Mouse (Mus musculus): ENCODE measurements around the gene Samhd1. TPM values are rescaled to one million over a fixed set of nuclear protein-coding genes. Genes with fewer than 3 reads are reported as not detected.
A peak's percentile ranks its signal among the peaks of the same experiment; 100 is the strongest.

The Samhd1 gene
- total RNA-seq, 2 experiments from 2014 or later = 26.7 to 31.4 TPM

GRCm38 (mm10) chr2:157099532-157100318 is 35.3 kb downstream of the Samhd1 start:
- DNase-seq = no peak

- DNase-seq = peak; percentile 86
Observed at GRCm38 (mm10) chr2:157095005-157095755, 39.9 kb downstream of the Samhd1 start.

GRCm38 (mm10) chr2:157092024-157092423 is 43.0 kb downstream of the Samhd1 start:
- peak; percentile 42 for DNase-seq

- no peak for DNase-seq
Observed at GRCm38 (mm10) chr2:157087536-157088317, 47.3 kb downstream of the Samhd1 start.

- DNase-seq = no peak
Observed at GRCm38 (mm10) chr2:157086796-157087195, 48.3 kb downstream of the Samhd1 start, which contains the start of gene Tldc2. Tldc2 (plus strand) TSS chr2:157087055.

- DNase-seq = no peak
Observed at GRCm38 (mm10) chr2:157084831-157085585, 50.1 kb downstream of the Samhd1 start.

GRCm38 (mm10) chr2:157081960-157082359 is 53.1 kb downstream of the Samhd1 start:
- DNase-seq = no peak

- no peak for DNase-seq
Observed at GRCm38 (mm10) chr2:157081331-157081730, 53.7 kb downstream of the Samhd1 start.

GRCm38 (mm10) chr2:157079701-157080180 is 55.3 kb downstream of the Samhd1 start:
- no peak for DNase-seq

GRCm38 (mm10) chr2:157078793-157079700 is 56.0 kb downstream of the Samhd1 start, which contains the start of gene Soga1:
Soga1 (minus strand) TSS chr2:157079254.
- peak; percentile 93 for DNase-seq

GRCm38 (mm10) chr2:157078059-157078792 is 56.8 kb downstream of the Samhd1 start:
- DNase-seq = peak; percentile 67

- peak; percentile 92 for DNase-seq
Observed at GRCm38 (mm10) chr2:157077641-157078058, 57.4 kb downstream of the Samhd1 start.

- peak; percentile 81 for DNase-seq
Observed at GRCm38 (mm10) chr2:157077160-157077559, 57.9 kb downstream of the Samhd1 start.

- no peak for DNase-seq
Observed at GRCm38 (mm10) chr2:157076585-157076984, 58.5 kb downstream of the Samhd1 start.

GRCm38 (mm10) chr2:157075685-157076084 is 59.4 kb downstream of the Samhd1 start:
- DNase-seq = peak; percentile 64

GRCm38 (mm10) chr2:157075226-157075625 is 59.8 kb downstream of the Samhd1 start:
- DNase-seq = no peak

GRCm38 (mm10) chr2:157074772-157075171 is 60.3 kb downstream of the Samhd1 start:
- peak; percentile 9 for DNase-seq

GRCm38 (mm10) chr2:157074186-157074724 is 60.8 kb downstream of the Samhd1 start:
- peak; percentile 73 for DNase-seq

- DNase-seq = peak; percentile 13
Observed at GRCm38 (mm10) chr2:157073378-157074052, 61.5 kb downstream of the Samhd1 start.

Measured in adrenal gland, postnatal 10 days (tissue).